Mouse (Mus musculus): ENCODE measurements at regions not wholly inside any gene's neighbourhood (a gene's known extent, or its start where the extent isn't known, plus 50 kb on each side); places are given as distances from the start of the nearest gene placed in this dataset.

- no peak for DNase-seq
These were observed 51.2 kb upstream of the Rap1b start for GRCm38 (mm10) chr10:117896911-117897643.

DNA sequence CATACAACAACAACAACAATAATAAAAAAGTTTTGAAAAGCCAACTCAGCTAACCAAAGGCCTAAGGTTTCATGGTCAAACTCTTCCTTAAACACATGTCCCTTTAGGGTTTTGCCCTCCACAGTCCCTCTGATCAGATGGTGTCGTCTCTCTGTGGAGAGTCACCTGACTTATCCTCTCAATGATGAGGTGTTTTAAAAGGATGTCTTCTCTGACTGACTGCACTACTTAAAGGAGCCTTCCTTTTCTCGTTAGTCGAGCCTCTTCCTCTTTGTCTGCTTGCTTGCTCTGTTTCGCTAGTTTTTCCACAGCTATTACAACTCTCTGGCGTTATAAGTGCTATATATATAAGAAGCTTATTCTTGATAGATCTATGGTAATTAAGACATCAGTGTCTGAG lies 51.9 kb upstream of the Rap1b start:
- no peak for DNase-seq

DNA sequence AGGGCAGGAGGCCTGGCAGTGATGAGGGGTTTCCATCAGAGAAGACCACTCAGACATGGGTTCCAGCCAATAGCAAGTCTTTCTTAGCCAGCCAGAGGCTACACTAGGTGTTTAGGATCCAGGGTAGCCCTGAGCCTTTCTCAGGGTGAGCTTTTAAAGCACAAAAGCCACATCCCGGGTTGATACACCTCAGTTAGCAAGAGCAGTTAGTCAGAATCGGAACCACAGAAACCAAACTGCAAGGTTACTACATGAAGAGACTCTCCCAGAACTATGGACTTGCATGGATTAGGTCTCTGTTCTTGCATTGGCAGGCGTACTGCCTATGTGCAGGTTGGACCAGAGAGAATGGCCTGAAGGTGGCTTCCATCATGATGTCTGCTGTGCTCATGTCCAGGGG lies 52.6 kb upstream of the Rap1b start:
- no peak for DNase-seq

- DNase-seq, result peak; percentile 22 to 33
These were observed 53.6 kb upstream of the Rap1b start for GRCm38 (mm10) chr10:117899410-117899935.

DNA sequence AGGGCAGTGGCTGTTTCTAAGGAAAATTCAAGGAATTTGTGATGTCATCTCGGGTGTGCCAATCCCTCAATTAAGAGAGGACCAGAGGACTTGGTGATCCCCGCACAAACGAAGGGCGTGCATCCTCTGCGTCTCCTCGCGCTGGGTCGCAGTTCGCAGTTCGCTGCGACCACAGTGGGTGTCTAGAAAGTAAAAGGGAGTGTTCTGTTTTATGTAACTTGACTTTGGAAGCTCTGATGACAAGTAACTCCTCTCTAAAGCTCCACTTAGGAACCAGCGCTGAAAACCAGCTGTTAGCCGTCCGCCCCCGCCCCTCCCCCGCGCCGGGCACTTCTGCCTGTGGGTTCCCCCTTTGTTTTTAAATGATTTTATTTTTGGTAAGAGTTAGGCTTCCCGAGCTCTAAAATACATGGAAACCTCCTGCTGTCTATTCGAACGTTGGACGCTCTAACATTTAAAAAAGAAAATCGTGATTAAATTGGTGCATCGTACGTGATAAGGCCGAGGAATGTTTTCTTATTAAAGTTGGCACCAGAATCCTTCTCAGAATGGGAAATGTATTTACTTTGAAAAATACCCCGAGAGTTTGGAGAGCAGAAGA lies 59.9 kb upstream of the Rap1b start:
- DNase-seq, result peak; percentile 4 to 59

DNA sequence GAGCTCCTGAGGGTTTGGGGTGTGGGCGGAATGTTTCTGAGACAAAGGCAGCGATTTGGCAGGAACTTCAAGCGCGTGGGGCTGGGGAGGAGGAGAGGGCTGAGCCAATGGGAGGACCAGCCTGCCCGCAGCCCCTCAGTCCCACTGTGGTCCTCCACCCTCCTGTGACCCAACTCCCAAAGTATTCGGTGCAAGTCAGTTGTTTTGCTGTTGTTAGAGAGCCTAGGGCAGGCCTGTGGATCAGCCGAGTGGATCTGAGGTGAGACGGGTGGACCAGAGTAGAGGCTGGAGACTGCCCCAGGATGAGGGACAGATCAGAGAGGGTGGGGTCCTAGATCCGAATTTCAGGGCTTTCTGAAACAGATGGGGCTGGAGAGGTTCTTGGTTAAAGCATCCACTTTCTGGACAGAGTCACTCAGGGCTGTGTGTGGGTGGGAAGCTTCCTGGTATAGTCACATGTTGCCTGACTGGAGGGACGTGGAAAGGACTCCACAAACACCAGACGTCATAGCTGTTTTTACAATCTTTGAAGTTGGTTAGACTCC lies 60.5 kb upstream of the Rap1b start:
- DNase-seq, result peak; percentile 48 to 71

GRCm38 (mm10) chr10:117908079-117908675 lies 62.3 kb upstream of the Rap1b start:
- DNase-seq, result no peak

GRCm38 (mm10) chr10:117909155-117909554 lies 63.3 kb upstream of the Rap1b start:
- no peak for DNase-seq

GRCm38 (mm10) chr10:117909811-117910239 lies 64.0 kb upstream of the Rap1b start:
- DNase-seq, result no peak

DNA sequence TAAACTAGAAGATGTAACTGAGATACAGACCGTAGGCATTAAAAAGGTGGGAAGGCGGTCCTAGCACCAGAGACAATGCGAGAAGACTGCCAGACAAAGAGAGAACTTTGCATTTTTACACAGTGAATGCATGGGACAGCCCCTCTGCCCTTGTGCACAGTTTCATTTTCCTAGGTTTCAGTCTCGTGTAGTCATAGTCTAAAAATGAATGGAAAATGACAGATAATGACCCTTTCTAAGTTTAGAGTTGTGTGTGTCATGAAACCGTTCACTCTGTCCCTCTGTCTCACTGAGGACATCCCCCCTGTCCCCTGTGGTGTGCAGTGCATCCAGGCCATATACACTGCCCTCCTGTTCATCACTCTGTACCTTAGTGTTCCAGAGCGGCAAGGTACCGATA lies 64.6 kb upstream of the Rap1b start:
- no peak for DNase-seq

GRCm38 (mm10) chr10:117915011-117915735 lies 69.3 kb upstream of the Rap1b start:
- no peak for DNase-seq

DNA sequence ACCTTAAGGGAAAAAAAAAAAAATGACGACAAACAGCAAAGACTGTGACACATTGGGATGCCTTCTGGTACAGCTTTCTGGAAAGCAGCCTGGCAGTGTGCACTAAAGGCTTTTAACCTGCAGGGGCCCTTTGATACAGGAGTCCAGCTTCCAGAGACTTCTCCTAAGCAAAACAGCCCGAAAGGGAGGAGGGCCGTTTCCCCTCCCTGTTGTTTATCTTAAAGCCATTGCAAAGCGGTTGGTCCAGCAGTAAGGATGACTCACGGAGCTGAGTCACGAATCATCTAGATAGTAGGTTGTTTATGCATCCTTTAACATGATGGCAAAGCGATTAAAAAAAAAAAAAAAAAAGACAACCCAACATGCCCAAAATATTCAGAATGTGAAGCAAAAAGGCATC lies 70.4 kb upstream of the Rap1b start:
- DNase-seq, result peak; percentile 39 to 48

GRCm38 (mm10) chr10:117917870-117918269 lies 72.0 kb upstream of the Rap1b start:
- DNase-seq, result no peak

GRCm38 (mm10) chr10:117918616-117919015 lies 72.8 kb upstream of the Rap1b start:
- no peak for DNase-seq

- no peak for DNase-seq
These were observed 73.5 kb upstream of the Rap1b start for GRCm38 (mm10) chr10:117919186-117919941.

DNA sequence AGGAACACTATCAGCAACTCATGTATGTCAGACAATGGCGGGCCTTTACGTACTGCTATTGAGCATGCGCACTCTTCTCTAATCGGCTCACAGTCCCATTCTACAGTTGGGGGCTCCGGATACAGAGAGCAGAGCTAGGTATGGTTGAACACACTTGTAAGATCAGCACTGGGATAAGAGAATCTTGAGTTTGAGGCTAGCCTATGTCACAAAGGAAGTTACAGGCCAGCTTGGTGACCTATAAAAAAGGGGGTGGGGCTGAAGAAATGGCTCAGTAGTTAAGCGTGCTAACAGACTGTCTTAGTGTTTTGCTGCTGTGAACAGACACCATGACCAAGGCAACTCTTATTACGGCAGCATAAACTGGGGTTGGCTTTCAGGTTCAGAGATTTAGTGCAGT lies 79.4 kb upstream of the Rap1b start:
- DNase-seq, result no peak

DNA sequence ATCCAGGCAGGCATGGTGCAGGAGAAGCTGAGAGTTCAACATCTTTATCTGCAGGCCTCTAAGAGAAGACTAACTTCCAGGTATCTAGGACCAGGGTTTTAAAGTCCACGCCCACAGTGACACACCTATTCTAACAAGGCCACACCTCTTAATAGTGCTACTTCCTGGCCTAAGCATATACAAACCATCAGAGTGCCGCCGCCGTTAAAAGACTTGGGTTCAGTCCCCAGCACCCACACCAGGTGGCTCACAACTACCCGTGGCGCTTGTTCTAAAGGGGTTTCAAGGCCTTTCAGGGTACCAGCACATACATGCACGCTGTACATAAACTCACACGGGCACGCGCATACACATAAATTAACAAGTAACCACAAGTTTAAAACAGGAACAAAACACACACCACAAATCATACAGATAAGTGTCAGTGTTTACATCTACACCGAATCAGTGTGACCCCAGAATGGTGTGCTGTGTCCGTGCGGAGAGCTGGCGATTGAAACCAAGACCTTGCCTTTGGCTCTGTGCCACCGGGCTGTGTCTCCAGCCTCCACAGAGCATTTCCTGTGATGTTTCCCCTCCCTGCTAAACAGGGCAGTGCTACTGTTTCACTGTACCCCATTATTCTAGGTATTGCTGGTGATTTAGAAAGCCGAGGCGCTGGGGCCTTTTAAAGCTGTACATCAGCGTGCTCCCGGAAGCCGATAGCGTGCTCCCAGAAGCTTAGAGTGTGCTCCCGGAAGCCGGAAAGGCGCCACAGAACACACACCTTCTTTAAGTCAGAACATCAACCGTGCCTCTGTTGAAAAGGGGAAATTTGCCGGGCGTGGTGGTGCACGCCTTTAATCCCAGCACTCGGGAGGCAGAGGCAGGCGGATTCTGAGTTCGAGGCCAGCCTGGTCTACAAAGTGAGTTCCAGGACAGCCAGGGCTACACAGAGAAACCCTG lies 80.0 kb upstream of the Rap1b start:
- peak; percentile 24 to 40 for DNase-seq

DNA sequence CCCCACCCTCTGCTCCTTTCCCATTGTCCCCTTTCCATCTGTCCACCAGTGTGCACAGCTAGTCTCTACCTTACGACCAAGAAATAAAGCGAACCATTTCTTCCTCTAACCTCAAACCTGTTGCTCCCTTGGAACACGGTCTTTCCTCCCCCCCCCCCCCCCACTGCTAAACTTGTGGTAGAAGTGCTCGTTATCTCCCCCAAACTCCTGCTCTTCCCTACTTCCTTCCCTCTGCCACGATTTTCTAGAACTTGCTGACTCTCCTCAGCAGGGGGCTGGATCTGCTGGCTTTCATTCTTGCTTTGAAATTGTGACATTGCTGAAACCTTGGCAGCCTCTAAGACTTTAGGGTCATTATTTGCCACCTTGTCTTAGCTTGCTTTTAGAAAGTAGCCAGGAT lies 83.2 kb upstream of the Rap1b start:
- DNase-seq, result no peak

- no peak for DNase-seq
These were observed 89.0 kb upstream of the Rap1b start for GRCm38 (mm10) chr10:117934797-117935196.

GRCm38 (mm10) chr10:117938717-117939116 lies 92.9 kb upstream of the Rap1b start:
- no peak for DNase-seq
